Mouse (Mus musculus): ENCODE data around the gene Nup210l. TPM values are rescaled to one million over a fixed set of nuclear protein-coding genes. Genes with fewer than 3 reads are reported as not detected.

Nup210l gene
- total RNA-seq, 2 experiments from 2014 or later: 0.25 to 0.33 TPM

DNA sequence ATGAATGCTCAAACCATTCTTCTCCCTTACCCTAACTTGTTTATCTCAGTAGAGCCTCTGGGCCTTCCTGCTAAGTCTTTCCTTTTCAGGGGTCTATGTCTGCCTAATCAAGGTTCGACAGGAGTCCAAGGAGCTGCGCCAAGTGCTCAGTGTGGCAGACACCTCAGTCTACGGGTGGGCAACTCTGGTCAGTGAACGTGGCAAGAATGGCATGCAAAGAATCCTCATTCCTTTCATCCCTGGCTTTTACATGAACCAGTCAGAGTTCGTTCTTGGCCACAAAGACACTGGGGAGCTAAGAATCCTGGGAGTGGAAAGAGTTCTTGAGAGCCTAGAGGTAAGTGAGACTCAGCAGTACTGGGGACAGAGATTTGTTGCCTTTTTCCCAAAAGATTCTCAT lies 99.7 kb downstream of the Nup210l start:
- TF ChIP-seq CTCF (conservative IDR thresholded peaks at IDR 0.05): no peak
- no peak for DNase-seq (ENCODE audit: low spot score in 2 of 2)

GRCm38 (mm10) chr3:90204582-90204981 lies 100.7 kb downstream of the Nup210l start:
- peak; percentile 14; the same call in 1 of the 2 replicates for TF ChIP-seq CTCF (conservative IDR thresholded peaks at IDR 0.05)
- Histone ChIP-seq H3K4me3 (no peak overlapping the region), H3K27ac (no peak overlapping the region)
- DNase-seq (ENCODE audit: low spot score in 2 of 2): no peak

More for the DNA sequence above, 99.7 kb downstream of the Nup210l start:
- Histone ChIP-seq H3K4me3 (no peak overlapping the region), H3K27ac (no peak overlapping the region)

DNA sequence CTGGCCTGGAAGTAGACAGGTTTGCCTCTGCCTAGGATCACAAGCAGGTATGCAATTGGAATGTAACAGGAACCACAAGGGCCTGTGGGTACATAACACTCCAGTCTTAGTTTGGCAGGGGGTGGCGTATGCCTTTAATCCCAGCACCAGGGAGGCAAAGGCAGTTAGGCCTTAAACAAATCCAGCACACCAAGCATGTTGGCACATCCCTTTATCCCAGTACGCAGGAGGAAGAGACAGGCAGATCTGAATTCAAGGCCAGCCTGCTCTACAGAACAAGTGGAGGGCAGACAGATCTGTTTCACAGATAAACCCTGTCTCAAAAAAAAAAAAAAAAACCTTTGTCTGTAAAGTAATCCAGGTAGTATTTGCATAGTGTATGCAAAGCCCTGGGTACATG lies 104.7 kb downstream of the Nup210l start:
- H3K4me3 ChIP-seq: no peak overlapping the region
- H3K27ac ChIP-seq: no peak overlapping the region
- DNase-seq (ENCODE audit: low spot score in 2 of 2): no peak
- no peak for TF ChIP-seq CTCF (conservative IDR thresholded peaks at IDR 0.05)

GRCm38 (mm10) chr3:90209908-90210566 lies 106.1 kb downstream of the Nup210l start:
- DNase-seq (ENCODE audit: low spot score in 2 of 2): no peak
- Histone ChIP-seq H3K27ac (no peak overlapping the region), H3K4me3 (no peak overlapping the region)
- TF ChIP-seq CTCF (conservative IDR thresholded peaks at IDR 0.05): no peak

DNA sequence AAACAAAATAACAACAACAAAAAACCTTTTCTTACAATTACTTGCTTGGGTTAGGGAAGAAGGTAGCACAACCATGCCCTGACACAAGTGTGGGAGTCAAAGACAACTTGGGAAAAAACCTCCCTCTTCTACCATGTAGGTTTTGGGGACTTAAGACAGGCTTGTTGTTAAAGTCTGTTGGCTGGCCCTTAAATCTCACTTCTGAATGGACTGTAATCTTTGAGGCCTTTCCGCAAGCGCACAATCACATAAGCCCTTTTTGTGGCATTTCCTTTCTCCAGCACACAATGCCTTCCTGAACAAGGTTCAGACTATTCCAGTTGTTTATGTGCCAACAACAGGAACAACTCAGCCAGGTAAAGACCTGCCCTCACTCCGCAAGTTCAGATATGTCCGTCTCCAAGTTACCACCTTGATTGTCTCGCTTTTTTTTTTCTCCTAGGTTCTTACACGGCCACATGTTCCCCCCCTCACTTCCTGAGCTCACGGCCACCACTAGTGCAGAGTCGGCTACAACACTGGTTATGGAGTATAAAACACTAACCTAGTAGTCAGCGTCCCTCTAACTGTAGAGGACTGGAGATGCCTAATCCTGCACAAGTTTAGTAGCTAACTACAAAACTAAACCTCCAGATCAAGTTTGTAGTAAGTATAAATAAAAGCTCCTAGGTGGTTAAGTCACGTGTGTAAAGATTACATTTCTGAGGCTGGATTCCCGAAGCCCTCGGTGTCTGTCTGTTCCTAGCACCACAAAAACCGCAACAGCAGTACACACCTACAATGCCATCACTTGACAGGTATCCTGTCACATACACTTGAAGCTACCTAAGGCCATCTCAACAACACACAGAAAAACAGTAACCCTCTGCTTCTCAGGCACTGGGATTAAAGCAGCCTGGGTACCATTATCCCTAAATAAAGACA lies 107.8 kb downstream of the Nup210l start:
- peak overlapping the region; percentile 5; the same call in 1 of the 2 replicates for H3K27ac ChIP-seq
- peak overlapping the region; percentile 96 for H3K4me3 ChIP-seq
- DNase-seq (ENCODE audit: low spot score in 2 of 2): no peak
- TF ChIP-seq CTCF (conservative IDR thresholded peaks at IDR 0.05): no peak

GRCm38 (mm10) chr3:90212723-90213122 lies 108.8 kb downstream of the Nup210l start:
- H3K27ac ChIP-seq: peak overlapping the region; percentile 95
- H3K4me3 ChIP-seq: peak overlapping the region; percentile 96
- no peak for TF ChIP-seq CTCF (conservative IDR thresholded peaks at IDR 0.05)
- no peak for DNase-seq (ENCODE audit: low spot score in 2 of 2)

DNA sequence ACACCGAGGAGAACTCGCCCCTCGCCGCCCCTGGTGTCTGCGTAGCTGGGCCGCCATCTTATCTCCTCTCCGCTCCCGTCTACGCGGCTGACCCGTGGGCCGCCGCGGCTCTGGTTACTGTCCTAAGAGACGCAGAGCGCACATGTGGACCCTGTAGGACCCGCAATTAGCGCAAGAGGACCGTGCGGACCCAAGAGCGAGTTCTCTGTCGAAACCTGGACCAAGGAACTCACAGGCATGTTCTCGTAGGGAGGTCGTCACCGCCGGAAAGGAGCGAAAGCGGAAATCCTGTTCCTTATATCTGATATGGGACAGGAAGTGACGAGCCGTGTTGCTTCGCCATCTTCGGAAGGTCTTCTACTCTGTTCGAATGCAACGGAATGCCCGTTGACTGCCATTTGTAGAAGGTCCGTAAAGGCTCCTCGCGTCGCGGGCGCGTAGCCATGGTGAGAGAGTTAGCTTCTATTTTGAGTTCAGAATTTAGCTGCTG lies 109.5 kb downstream of the Nup210l start, which contains the start of the genes Rps27 and Rab13:
Rps27 (minus strand) TSS at position 275 of the 490 bp plus-strand sequence.
Rab13 (plus strand) TSS at position 319 of the 490 bp plus-strand sequence.
- H3K4me3 ChIP-seq: peak within 1 kb of the TSS; percentile 96
- DNase-seq (ENCODE audit: low spot score in 2 of 2): peak; percentile 93 to 94

DNA sequence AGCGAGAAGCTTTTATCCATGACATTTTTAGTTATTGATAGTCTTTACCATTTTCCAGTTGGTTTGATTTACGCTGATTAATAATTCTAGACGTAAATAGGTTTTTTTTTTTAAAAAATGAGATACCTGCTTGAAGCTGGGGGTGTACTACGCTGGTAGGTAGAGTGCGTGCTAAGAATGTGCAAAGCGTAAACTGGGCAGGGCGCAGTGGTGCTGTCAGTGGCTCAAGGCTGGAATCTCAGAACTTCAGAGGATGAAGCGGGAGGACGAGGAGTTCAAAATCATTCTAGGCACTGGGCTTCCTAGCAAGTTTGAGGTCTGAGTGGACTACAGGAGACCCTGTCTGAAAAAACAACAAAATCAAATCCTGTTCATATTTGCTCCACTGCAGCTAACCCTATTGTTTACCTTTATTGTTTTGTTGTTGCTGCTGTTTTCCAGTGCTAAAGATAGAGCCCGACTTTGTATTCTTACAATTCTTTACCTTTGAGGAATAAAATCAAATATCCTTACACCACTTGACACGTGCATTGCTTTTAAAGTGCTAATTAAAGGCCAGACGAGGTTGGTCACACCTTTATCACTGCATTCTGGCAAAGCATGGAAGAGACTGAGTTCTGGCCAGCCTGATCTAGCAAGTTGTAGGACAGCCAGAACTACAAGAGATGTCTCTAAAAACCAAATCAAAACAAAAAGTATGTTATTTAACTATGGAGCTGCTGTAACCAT lies 110.2 kb downstream of the Nup210l start:
- H3K27ac ChIP-seq: peak overlapping the region; percentile 95
- TF ChIP-seq CTCF (conservative IDR thresholded peaks at IDR 0.05): no peak
- H3K4me3 ChIP-seq: peak overlapping the region; percentile 96
- no peak for DNase-seq (ENCODE audit: low spot score in 2 of 2)

More for the DNA sequence above, 109.5 kb downstream of the Nup210l start, which contains the start of the genes Rps27 and Rab13:
- TF ChIP-seq CTCF (conservative IDR thresholded peaks at IDR 0.05): no peak
- H3K27ac ChIP-seq: peak within 1 kb of the TSS; percentile 95

DNA sequence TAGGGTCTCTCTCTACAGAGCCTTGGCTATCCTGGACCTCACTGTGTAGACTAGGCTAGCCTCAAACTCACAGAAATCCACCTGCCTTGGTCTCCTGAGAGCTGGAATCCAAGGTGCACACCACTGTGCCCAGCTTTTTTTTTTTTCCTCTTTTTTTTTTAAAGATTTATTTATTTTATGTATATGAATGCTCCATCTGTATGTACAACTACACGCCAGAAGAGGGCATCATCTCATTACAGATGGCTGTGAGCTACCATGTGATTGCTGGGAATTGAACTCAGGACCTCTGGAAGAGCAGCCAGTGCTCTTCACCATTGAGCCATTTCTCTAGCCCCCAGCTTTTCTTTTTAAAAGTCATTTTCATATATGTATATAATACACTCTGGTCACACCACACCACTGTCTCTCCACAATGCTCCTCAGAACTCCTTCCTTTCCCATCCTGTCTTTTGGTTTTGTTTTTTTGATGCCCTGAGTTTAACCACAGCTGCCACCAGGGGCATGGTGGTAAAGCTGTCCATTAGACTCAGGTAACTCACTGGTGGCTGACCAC lies 112.0 kb downstream of the Nup210l start:
- peak; percentile 55 for TF ChIP-seq CTCF (conservative IDR thresholded peaks at IDR 0.05)
- Histone ChIP-seq H3K4me3 (no peak overlapping the region), H3K27ac (no peak overlapping the region)
- DNase-seq (ENCODE audit: low spot score in 2 of 2): no peak

GRCm38 (mm10) chr3:90220088-90220487 lies 116.2 kb downstream of the Nup210l start:
- H3K4me3 ChIP-seq: peak overlapping the region; percentile 49
- peak overlapping the region; percentile 87 for H3K27ac ChIP-seq
- peak; percentile 56 to 62 for DNase-seq (ENCODE audit: low spot score in 2 of 2)
- peak; percentile 88 for TF ChIP-seq CTCF (conservative IDR thresholded peaks at IDR 0.05)

GRCm38 (mm10) chr3:90220531-90220951 lies 116.6 kb downstream of the Nup210l start:
- Histone ChIP-seq H3K4me3 (peak overlapping the region; percentile 49), H3K27ac (peak overlapping the region; percentile 87)
- peak; percentile 32 to 34 for DNase-seq (ENCODE audit: low spot score in 2 of 2)
- TF ChIP-seq CTCF (conservative IDR thresholded peaks at IDR 0.05): no peak; the same call in 1 of the 2 replicates

DNA sequence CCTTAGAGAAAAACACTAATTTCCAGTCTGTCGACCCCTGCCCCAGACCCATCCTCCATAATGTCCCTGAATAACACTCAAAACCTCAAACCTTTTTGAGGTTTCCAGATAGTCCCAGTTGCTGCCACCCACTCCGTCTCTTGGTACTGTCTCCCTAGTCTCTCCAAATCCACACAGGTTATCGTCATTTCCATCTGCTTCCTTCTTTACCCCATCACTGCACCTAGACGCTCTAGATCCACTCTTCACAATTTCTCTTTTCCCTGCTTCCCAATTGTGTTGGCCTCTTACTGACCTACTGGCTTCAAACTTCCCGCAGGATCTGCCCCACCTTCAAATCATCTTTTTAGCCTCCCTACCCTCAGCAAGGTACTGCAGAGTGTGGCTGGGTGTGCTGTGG lies 117.2 kb downstream of the Nup210l start:
- TF ChIP-seq CTCF (conservative IDR thresholded peaks at IDR 0.05): no peak
- DNase-seq (ENCODE audit: low spot score in 2 of 2): no peak
- H3K4me3 ChIP-seq: peak overlapping the region; percentile 49; the same call in 1 of the 2 replicates

More for the DNA sequence above, 117.2 kb downstream of the Nup210l start:
- peak overlapping the region; percentile 87; the same call in 1 of the 2 replicates for H3K27ac ChIP-seq

All from layer of hippocampus, adult 2 months (tissue).